Mouse (Mus musculus) embryonic stem cell, embryonic (primary cell): ENCODE measurements around the gene Zfp335.

Experiments
- CTCF ChIA-PET, 4 experiments: fragments of 300-600 bp in 2 of 4; fragments of 350-600 bp in 2 of 4; sonication (Branson Sonifier 250); formaldehyde crosslinking; loops; one replicate each; lab custom pipeline; 2022; ENCODE audit warnings: inconsistent platforms in 2 of 4; lab: Charles Lee
- POLR2A ChIA-PET, 4 experiments: fragments of 300-600 bp in 2 of 4; fragments of 350-600 bp in 2 of 4; sonication (Branson Sonifier 250); formaldehyde crosslinking; loops; one replicate each; lab custom pipeline; 2022; ENCODE audit warnings: antibody characterized with exemption in 4 of 4, inconsistent platforms in 1 of 4; lab: Charles Lee

The Zfp335 gene

GRCm38 (mm10) chr2:164940140-164940830, 28.7 kb upstream of the Zfp335 start, which contains the start of gene Mmp9:
Gene Mmp9 (plus strand): TSS chr2:164940780.
- CTCF ChIA-PET: interaction anchor here in 3 of 4 experiments (0.8 to 6.9 kb wide), 7 partner anchors 11 to 28 kb away, joined by 3 to 69 read pairs (median 4); partner anchors contain the start of gene Zfp335 (in 1 of the 3)
- POLR2A ChIA-PET: interaction anchor here in 2 of 4 experiments (0.6 to 3.3 kb wide), 11 partner anchors 8 to 29 kb away, joined by 3 to 14 read pairs (median 5); partner anchors contain the start of gene Zfp335 (in 1 of the 2)

DNA sequence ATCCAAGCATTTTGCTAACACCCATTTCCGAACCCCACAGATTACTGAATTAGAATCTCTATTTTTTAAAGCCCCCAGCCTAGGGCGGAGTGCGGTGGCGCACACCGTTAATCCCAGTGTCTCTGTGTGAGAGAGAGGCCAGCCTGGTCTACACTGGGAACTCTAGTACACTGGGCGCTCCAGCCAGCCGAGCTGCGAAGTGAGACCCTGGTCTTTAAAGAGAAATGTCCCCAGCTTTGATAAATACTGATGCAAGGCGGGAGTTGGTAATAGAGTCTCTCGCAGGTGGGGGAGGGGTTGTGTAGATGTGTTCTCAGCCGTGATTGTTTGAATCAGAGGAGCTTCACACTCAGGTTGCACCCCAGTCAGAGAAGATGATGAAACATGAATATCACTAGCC, 27.5 kb upstream of the Zfp335 start:
- ChIA-PET POLR2A (interaction anchor here (0.7 to 3.3 kb wide), 30 partner anchors 9 to 170 kb away, joined by 3 to 14 read pairs (median 4); partner anchors contain the start of genes Ube2c (in 1 of the 4), Zfp335 (in 1 of the 4) and Zswim1 (in 1 of the 4)), CTCF (interaction anchor here (0.5 to 6.9 kb wide), 26 partner anchors 10 to 448 kb away, joined by 3 to 69 read pairs (median 3); partner anchors contain the start of genes Wfdc10 (in 1 of the 4), Wfdc9 (in 1 of the 4) and Zfp335 (in 1 of the 4))

- ChIA-PET POLR2A (interaction anchor here (0.7 to 3.3 kb wide), 32 partner anchors 9 to 1221 kb away, joined by 3 to 14 read pairs (median 4); partner anchors contain the start of genes Pltp (in 1 of the 4), Ube2c (in 1 of the 4), Zfp335 (in 1 of the 4) and Zswim1 (in 1 of the 4)), CTCF (interaction anchor here (0.6 to 6.9 kb wide), 20 partner anchors 11 to 314 kb away, joined by 3 to 69 read pairs (median 3); partner anchors contain the start of genes Wfdc10 (in 1 of the 4) and Wfdc9 (in 1 of the 4))
Measured at GRCm38 (mm10) chr2:164938146-164939091, 26.9 kb upstream of the Zfp335 start.

DNA sequence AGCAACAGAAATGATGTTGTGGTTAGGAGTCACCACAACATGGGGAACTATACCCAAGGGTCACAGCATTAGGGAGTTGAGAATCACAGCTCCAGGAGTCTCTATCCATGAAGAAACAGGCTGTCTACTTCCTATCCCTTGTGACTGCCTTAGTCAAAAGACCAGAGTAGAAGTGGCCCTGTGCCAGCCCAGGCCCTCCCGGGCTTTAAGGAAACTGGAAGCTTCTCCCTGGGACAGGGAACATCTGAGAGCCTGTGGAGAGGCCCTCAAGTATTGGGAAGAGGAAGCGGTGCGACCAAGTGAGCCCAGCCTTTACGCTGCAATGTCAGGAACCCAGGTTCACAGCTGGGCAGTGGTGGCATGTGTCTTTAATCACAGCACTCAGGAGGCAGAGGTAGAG, 24.4 kb upstream of the Zfp335 start:
- ChIA-PET POLR2A (interaction anchor here in 3 of 4 experiments (0.6 to 1.5 kb wide), 5 partner anchors 14 to 1554 kb away, joined by 3 to 4 read pairs (median 3); partner anchors contain the start of genes Acot8 (in 1 of the 3), Pcif1 (in 1 of the 3) and Zswim3 (in 1 of the 3)), CTCF (interaction anchor here in 1 of 4 experiments (0.9 to 2.3 kb wide), 4 partner anchors 15 to 20 kb away, joined by 3 to 7 read pairs (median 4); no protein-coding TSS in a partner anchor)

DNA sequence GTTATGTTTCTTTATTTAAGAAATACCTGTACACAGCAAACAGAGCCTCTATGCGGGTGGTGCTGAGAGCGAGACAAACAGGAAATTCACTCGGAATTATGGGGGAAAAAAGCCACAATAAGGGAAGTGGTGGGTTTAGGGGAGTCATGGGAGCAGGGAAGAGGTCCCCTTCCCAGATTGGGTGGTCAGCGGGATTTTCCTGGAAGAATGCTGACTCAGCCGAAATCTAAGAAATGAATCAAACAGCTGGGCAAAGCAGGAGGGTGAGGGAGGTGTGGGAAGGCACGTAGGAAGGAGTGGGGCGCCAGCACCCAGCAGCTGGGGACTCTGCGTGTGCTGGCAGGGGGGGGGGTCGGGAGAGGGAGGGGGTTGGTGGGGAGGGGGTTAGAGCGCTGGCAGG, 22.0 kb upstream of the Zfp335 start:
- ChIA-PET CTCF (interaction anchor here in 3 of 4 experiments (0.6 to 1.5 kb wide), 6 partner anchors 8 to 39 kb away, joined by 3 to 8 read pairs (median 4); no protein-coding TSS in a partner anchor), POLR2A (interaction anchor here in 3 of 4 experiments (0.5 to 1.3 kb wide), 6 partner anchors 9 to 882 kb away, joined by 3 to 4 read pairs (median 3); no protein-coding TSS in a partner anchor)

- ChIA-PET POLR2A (interaction anchor here in 3 of 4 experiments (0.5 to 1.2 kb wide), 6 partner anchors 9 to 290 kb away, joined by 3 to 12 read pairs (median 3); partner anchors contain the start of gene Mmp9 (in 1 of the 3)), CTCF (interaction anchor here in 3 of 4 experiments (0.6 to 1.4 kb wide), 6 partner anchors 12 to 507 kb away, joined by 3 to 4 read pairs (median 3); no protein-coding TSS in a partner anchor)
Measured at GRCm38 (mm10) chr2:164930706-164931581, 19.4 kb upstream of the Zfp335 start.

- ChIA-PET CTCF (interaction anchor here (0.5 to 4.3 kb wide), 43 partner anchors 10 to 452 kb away, joined by 3 to 41 read pairs (median 4); partner anchors contain the start of genes Slc12a5 (in 2 of the 4), Mmp9 (in 1 of the 4) and Slc35c2 (in 1 of the 4)), POLR2A (interaction anchor here in 3 of 4 experiments (0.6 to 3.1 kb wide), 9 partner anchors 13 to 111 kb away, joined by 3 to 12 read pairs (median 3); partner anchors contain the start of gene Zfp335 (in 1 of the 3))
Measured at GRCm38 (mm10) chr2:164924100-164924857, 12.7 kb upstream of the Zfp335 start.

GRCm38 (mm10) chr2:164923291-164923690, 11.7 kb upstream of the Zfp335 start:
- ChIA-PET CTCF (interaction anchor here in 3 of 4 experiments (0.6 to 4.3 kb wide), 8 partner anchors 16 to 56 kb away, joined by 3 to 41 read pairs (median 6); partner anchors contain the start of genes Mmp9 (in 1 of the 3) and Slc12a5 (in 1 of the 3)), POLR2A (interaction anchor here in 2 of 4 experiments (0.6 to 3.1 kb wide), 3 partner anchors 9 to 16 kb away, joined by 3 to 12 read pairs (median 3); partner anchors contain the start of gene Zfp335 (in 1 of the 2))

- CTCF ChIA-PET: interaction anchor here (0.6 to 2.5 kb wide), 15 partner anchors 18 to 565 kb away, joined by 3 to 10 read pairs (median 3); partner anchors contain the start of genes Mmp9 (in 1 of the 4) and Pltp (in 1 of the 4)
- POLR2A ChIA-PET: interaction anchor here in 1 of 4 experiments (1.3 kb wide), 1 partner anchor 8 kb away, joined by 4 read pairs; no protein-coding TSS in a partner anchor
Measured at GRCm38 (mm10) chr2:164921984-164922383, 10.4 kb upstream of the Zfp335 start.

DNA sequence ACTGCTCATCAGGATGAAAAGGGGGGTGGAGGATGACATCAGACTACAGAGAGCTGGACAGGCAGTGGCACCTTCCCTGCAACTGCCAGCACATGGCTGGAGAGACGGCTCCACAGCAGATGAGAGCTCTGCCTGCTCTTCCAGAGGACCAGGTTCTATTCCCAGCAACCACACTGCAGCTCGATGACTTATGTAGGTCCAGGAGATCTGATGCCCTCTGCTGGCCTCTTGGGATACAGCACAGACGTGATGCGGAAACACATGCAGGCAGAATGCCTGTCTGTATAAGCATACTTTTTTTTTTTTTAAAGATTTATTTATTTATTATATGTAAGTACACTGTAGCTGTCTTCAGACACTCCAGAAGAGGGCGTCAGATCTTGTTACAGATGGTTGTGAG, 6.8 kb upstream of the Zfp335 start:
- POLR2A ChIA-PET: interaction anchor here (0.5 to 5.0 kb wide), 39 partner anchors 9 to 907 kb away, joined by 3 to 17 read pairs (median 5); partner anchors contain the start of genes Acot8 (in 2 of the 4), Zswim3 (in 2 of the 4), Ctsa (in 1 of the 4) and Mmp9 (in 1 of the 4)
- CTCF ChIA-PET: interaction anchor here (0.5 to 2.8 kb wide), 54 partner anchors 9 to 1918 kb away, joined by 3 to 16 read pairs (median 4); partner anchors contain the start of genes Slc12a5 (in 2 of the 4), Ctsa (in 1 of the 4), Ncoa5 (in 1 of the 4) and Snx21 (in 1 of the 4)

DNA sequence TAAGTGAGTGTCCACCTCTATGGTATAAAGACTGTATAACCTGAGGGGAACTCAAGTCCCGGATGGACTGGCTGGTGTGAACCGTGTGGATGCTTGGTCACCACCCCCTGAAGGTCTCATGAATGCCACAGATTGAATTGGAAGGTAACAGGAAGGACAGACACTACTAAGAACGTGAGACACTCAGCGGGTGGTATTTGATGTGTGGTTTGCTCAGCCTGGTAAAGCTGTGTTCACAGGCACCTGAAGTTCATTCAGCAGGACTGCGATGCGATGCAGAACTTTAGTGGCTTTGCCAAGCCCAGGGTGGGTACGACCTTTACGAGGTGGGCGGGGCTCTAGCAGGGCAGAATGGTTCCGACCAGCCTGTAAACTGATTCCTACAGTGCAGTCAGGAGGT, 5.8 kb upstream of the Zfp335 start:
- ChIA-PET POLR2A (interaction anchor here in 3 of 4 experiments (0.6 to 5.0 kb wide), 32 partner anchors 11 to 908 kb away, joined by 3 to 17 read pairs (median 5); partner anchors contain the start of genes Acot8 (in 2 of the 3), Zswim3 (in 2 of the 3), Mmp9 (in 1 of the 3) and Neurl2 (in 1 of the 3)), CTCF (interaction anchor here in 3 of 4 experiments (0.6 to 2.6 kb wide), 16 partner anchors 9 to 238 kb away, joined by 3 to 13 read pairs (median 6); partner anchors contain the start of genes Ctsa (in 1 of the 3) and Slc12a5 (in 1 of the 3))

- CTCF ChIA-PET: interaction anchor here in 2 of 4 experiments (0.6 to 1.9 kb wide), 10 partner anchors 9 to 122 kb away, joined by 3 to 13 read pairs (median 4); partner anchors contain the start of gene Slc12a5 (in 1 of the 2)
- POLR2A ChIA-PET: interaction anchor here in 3 of 4 experiments (0.6 to 5.0 kb wide), 29 partner anchors 10 to 178 kb away, joined by 3 to 17 read pairs (median 4); partner anchors contain the start of genes Acot8 (in 2 of the 3), Zswim3 (in 2 of the 3), Mmp9 (in 1 of the 3) and Neurl2 (in 1 of the 3)
Measured at GRCm38 (mm10) chr2:164916820-164917219, 5.3 kb upstream of the Zfp335 start.

GRCm38 (mm10) chr2:164913428-164913786, 1.9 kb upstream of the Zfp335 start:
- ChIA-PET CTCF (interaction anchor here in 2 of 4 experiments (0.5 to 1.2 kb wide), 4 partner anchors 11 to 47 kb away, joined by 3 to 4 read pairs (median 4); no protein-coding TSS in a partner anchor), POLR2A (interaction anchor here in 3 of 4 experiments (0.6 to 5.3 kb wide), 20 partner anchors 9 to 1453 kb away, joined by 3 to 47 read pairs (median 4); partner anchors contain the start of genes Zswim1 (in 2 of the 3), Ctsa (in 1 of the 3), Elmo2 (in 1 of the 3) and Neurl2 (in 1 of the 3))
